Mouse (Mus musculus) 3134 (cell line): Measurements from ENCODE around the gene Vps45.
A peak's percentile ranks its signal among the peaks of the same experiment; 100 is the strongest.
"Not testable (repeated sequence)": the region's sequence is repeated elsewhere in the genome, so short reads cannot be mapped to it uniquely, and the experiment has no call there.

ENCODE experiments used
- DNase-seq: peaks from one replicate; pipeline ENCODE4 v3.0.0-alpha.2; 2011; ENCODE audit warnings: low spot score; ENCODE audit not compliant: insufficient read length; ENCODE audit errors: extremely low read depth

Vps45 gene

GRCm38 (mm10) chr3:95977587-95977986, 80.7 kb downstream of the Vps45 start:
- not testable (repeated sequence) for DNase-seq

- DNase-seq = no peak
Measured at GRCm38 (mm10) chr3:95977079-95977478, 81.2 kb downstream of the Vps45 start.

- DNase-seq = no peak
Measured at GRCm38 (mm10) chr3:95972873-95973634, 85.2 kb downstream of the Vps45 start.

- no peak for DNase-seq
Measured at GRCm38 (mm10) chr3:95972251-95972872, 85.9 kb downstream of the Vps45 start.

GRCm38 (mm10) chr3:95970661-95971060, 87.6 kb downstream of the Vps45 start:
- not testable (repeated sequence) for DNase-seq

- no peak for DNase-seq
Measured at GRCm38 (mm10) chr3:95969277-95969676, 89.0 kb downstream of the Vps45 start.

- no peak for DNase-seq
Measured at GRCm38 (mm10) chr3:95965518-95966451, 92.5 kb downstream of the Vps45 start.

- no peak for DNase-seq
Measured at GRCm38 (mm10) chr3:95963681-95964080, 94.6 kb downstream of the Vps45 start.

GRCm38 (mm10) chr3:95963230-95963629, 95.0 kb downstream of the Vps45 start:
- DNase-seq = no peak

GRCm38 (mm10) chr3:95962182-95962581, 96.1 kb downstream of the Vps45 start:
- DNase-seq = not testable (repeated sequence)

GRCm38 (mm10) chr3:95959807-95960206, 98.5 kb downstream of the Vps45 start:
- no peak for DNase-seq

- DNase-seq = no peak
Measured at GRCm38 (mm10) chr3:95959082-95959481, 99.2 kb downstream of the Vps45 start.

GRCm38 (mm10) chr3:95957359-95958148, 100.7 kb downstream of the Vps45 start:
- DNase-seq = no peak

- no peak for DNase-seq
Measured at GRCm38 (mm10) chr3:95955318-95955717, 102.9 kb downstream of the Vps45 start.

- DNase-seq = not testable (repeated sequence)
Measured at GRCm38 (mm10) chr3:95954648-95955173, 103.6 kb downstream of the Vps45 start.

GRCm38 (mm10) chr3:95953522-95953921, 104.7 kb downstream of the Vps45 start:
- no peak for DNase-seq

- no peak for DNase-seq
Measured at GRCm38 (mm10) chr3:95953023-95953422, 105.2 kb downstream of the Vps45 start.

GRCm38 (mm10) chr3:95951566-95951965, 106.7 kb downstream of the Vps45 start:
- DNase-seq = not testable (repeated sequence)

- DNase-seq = peak; percentile 76
Measured at GRCm38 (mm10) chr3:95950763-95951551, 107.3 kb downstream of the Vps45 start.
